Mouse (Mus musculus): Measurements from ENCODE around the gene Kif17.

DNA sequence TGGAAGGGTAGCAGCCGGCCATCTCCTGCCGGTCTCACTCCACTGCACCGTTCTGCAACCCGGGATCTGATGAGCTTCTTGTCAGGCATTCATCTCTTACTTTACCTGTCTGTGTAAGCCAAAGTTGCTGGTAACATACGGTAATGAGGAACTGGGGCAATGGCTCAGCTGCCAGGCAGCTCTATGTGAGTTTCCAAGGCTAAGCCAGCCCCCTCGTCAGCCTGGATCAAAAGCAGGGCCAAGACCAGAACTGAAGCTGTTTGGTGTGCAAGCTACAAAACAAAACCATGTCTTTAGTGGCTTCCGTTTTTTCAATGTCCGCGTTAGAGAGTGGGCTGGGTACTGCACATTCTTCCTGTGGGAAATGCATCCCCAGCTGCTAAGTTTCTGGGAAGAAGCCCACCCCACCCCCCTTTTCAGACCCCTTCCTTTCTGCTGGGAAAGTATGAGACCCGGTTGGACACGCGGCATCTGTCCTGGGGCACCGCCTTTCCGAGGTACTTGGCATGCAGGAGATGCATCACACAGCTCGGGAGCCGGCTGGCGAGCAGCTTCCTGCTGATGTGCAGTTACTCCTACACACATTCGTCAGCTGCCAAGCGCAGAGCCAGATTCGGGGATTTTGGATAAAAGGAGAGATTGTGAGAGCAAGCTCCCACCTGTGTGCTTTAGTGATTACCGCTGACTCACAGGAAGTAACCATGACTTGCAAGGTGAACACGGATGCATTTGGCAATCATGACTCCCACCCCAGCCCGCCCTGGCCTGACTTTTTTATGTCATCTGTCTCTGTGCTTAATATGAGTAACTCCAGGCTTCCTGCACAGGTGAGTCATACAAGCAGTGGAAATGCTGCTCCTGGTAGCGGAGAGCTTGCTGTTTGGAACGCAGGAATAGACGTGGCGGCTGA lies 3.2 kb upstream of the Kif17 start:
- TF ChIP-seq POLR2A (IDR thresholded peaks at IDR 0.05; ENCODE audit: borderline replicate concordance, extremely low read depth, low read depth, low read length), result no peak
- TF ChIP-seq CTCF (IDR thresholded peaks at IDR 0.05; ENCODE audit: insufficient read depth, low read length), result no peak
